Mouse (Mus musculus) stomach, postnatal 0 days (tissue): Measurements from ENCODE around the gene Cngb1. TPM values are rescaled to one million over a fixed set of nuclear protein-coding genes. Genes with fewer than 3 reads are reported as not detected.

Experiments
- ATAC-seq: fragments of 200-750 bp; cut with Nextera tagmentation; 2 replicates; pipeline ENCODE4 v1.8.0; 2017; ENCODE audit not compliant: low FRiP score, low TSS enrichment
- DNase-seq: peaks from one replicate; pipeline ENCODE4 v3.0.0-alpha.2; 2016; ENCODE audit warnings: low spot score
- H3K27ac ChIP-seq: fragments of 300-500 bp; sonication (generic); replicated peaks from 2 replicates; pipeline ENCODE4 v1.5.1; 2014; ENCODE audit warnings: mild to moderate bottlenecking, control low read depth
- H3K27me3 ChIP-seq: fragments of 300-500 bp; sonication (generic); 2 replicates; pipeline ENCODE4 v1.6.1; 2014; ENCODE audit warnings: low read length; ENCODE audit not compliant: control insufficient read depth, insufficient read depth
- H3K36me3 ChIP-seq: fragments of 300-500 bp; sonication (generic); 2 replicates; pipeline ENCODE4 v1.6.1; 2014; ENCODE audit warnings: low read length, mixed read lengths; ENCODE audit not compliant: control insufficient read depth, insufficient read depth
- H3K4me1 ChIP-seq: fragments of 300-500 bp; sonication (generic); replicated peaks from 2 replicates; pipeline ENCODE4 v1.6.1; 2014; ENCODE audit warnings: antibody characterized with exemption; ENCODE audit not compliant: control insufficient read depth, insufficient read depth
- H3K4me2 ChIP-seq: fragments of 300-500 bp; sonication (generic); replicated peaks from 2 replicates; pipeline ENCODE4 v1.6.1; 2014; ENCODE audit warnings: low read depth, mild to moderate bottlenecking, control low read depth, moderate library complexity
- H3K4me3 ChIP-seq: fragments of 300-500 bp; sonication (generic); 2 replicates; pipeline ENCODE4 v1.5.1; 2014; ENCODE audit warnings: low read depth, low read length, control low read depth
- H3K9ac ChIP-seq: fragments of 300-500 bp; sonication (generic); 2 replicates; pipeline ENCODE4 v1.6.1; 2014; ENCODE audit warnings: mild to moderate bottlenecking, low read length, control low read depth, mixed read lengths
- H3K9me3 ChIP-seq: fragments of 300-500 bp; sonication (generic); 2 replicates; pipeline ENCODE4 v1.6.1; 2016; ENCODE audit warnings: low read length; ENCODE audit not compliant: control insufficient read depth
- CTCF ChIP-seq: IDR thresholded peaks from 2 replicates; pipeline ENCODE4 v1.5.1; 2016; ENCODE audit warnings: antibody characterized with exemption, low read depth, mild to moderate bottlenecking, moderate library complexity
- EP300 ChIP-seq: optimal IDR thresholded peaks from 2 replicates; pipeline ENCODE3; 2016; ENCODE audit warnings: antibody characterized with exemption
- WGBS: fragments of 180-500 bp; shearing (Covaris S2); extraction: QIAGEN DNeasy Blood & Tissue Kit; methylation state at CpG from one replicate; pipeline ENCODE4 v1.1.7; 2014; 5-methylcytosine and 5-hydroxymethylcytosine counted together
- polyA plus RNA-seq: library from polyadenylated mRNA; unstranded; fragments of >200 nt; fragmentation: Nextera tagmentation; extraction: Ambion mirVana; gene quantifications from 2 replicates; pipeline ENCODE4 v1.2.1, GENCODE M21; 2015

Gene Cngb1
- polyA plus RNA-seq, 1 experiment from 2014 or later = 1.1 TPM

GRCm38 (mm10) chr8:95305526-95305925, 859 bp downstream of the Cngb1 start:
- no peak overlapping the region for H3K9ac ChIP-seq
- WGBS = 53% methylated on average over 4 of the region's 4 CpGs
- no peaks in the 10 kb centered on the region for H3K36me3 ChIP-seq
- ATAC-seq (no peak), DNase-seq (no peak)
- H3K4me1 ChIP-seq = no peaks in the 10 kb centered on the region
- H3K4me3 ChIP-seq = no peak overlapping the region
- H3K27ac ChIP-seq = no peak overlapping the region
- no peak for TF ChIP-seq CTCF
- TF ChIP-seq EP300 = no peak
- no peaks in the 10 kb centered on the region for H3K9me3 ChIP-seq
- no peak overlapping the region for H3K4me2 ChIP-seq
- H3K27me3 ChIP-seq = no peaks in the 10 kb centered on the region

GRCm38 (mm10) chr8:95302410-95302809, 4.0 kb downstream of the Cngb1 start:
- no peak overlapping the region for H3K4me2 ChIP-seq
- ATAC-seq (no peak), DNase-seq (peak; percentile 57)
- H3K27ac ChIP-seq = no peak overlapping the region
- no peaks in the 10 kb centered on the region for H3K4me1 ChIP-seq
- H3K9ac ChIP-seq = no peak overlapping the region
- H3K9me3 ChIP-seq = no peaks in the 10 kb centered on the region
- peak; percentile 85 for TF ChIP-seq CTCF
- no peak for TF ChIP-seq EP300
- no peaks in the 10 kb centered on the region for H3K36me3 ChIP-seq
- H3K27me3 ChIP-seq = no peaks in the 10 kb centered on the region
- 25% methylated on average over 5 of the region's 5 CpGs for WGBS
- H3K4me3 ChIP-seq = no peak overlapping the region

GRCm38 (mm10) chr8:95293891-95294290, 12.5 kb downstream of the Cngb1 start:
- peak overlapping the region; percentile 15; the same call in 1 of the 2 replicates for H3K4me3 ChIP-seq
- H3K4me2 ChIP-seq = peak overlapping the region; percentile 35
- no peaks in the 10 kb centered on the region for H3K36me3 ChIP-seq
- H3K27ac ChIP-seq = peak overlapping the region; percentile 49; the same call in 1 of the 2 replicates
- no peak for DNase-seq
- TF ChIP-seq EP300 (no peak), CTCF (no peak)
- H3K9me3 ChIP-seq = no peaks in the 10 kb centered on the region
- H3K9ac ChIP-seq = peak overlapping the region; percentile 41
- WGBS = 63% methylated on average over 7 of the region's 7 CpGs
- ATAC-seq = peak; percentile 31; the same call in 1 of the 2 replicates
- no peaks in the 10 kb centered on the region for H3K4me1 ChIP-seq
- no peaks in the 10 kb centered on the region for H3K27me3 ChIP-seq

- Histone ChIP-seq H3K27ac (no peak overlapping the region; the same call in 1 of the 2 replicates), H3K4me2 (peak overlapping the region; percentile 35), H3K9ac (peak overlapping the region; percentile 41; the same call in 1 of the 2 replicates), H3K9me3 (no peaks in the 10 kb centered on the region), H3K4me3 (peak overlapping the region; percentile 15), H3K4me1 (no peaks in the 10 kb centered on the region), H3K36me3 (no peaks in the 10 kb centered on the region), H3K27me3 (no peaks in the 10 kb centered on the region)
- peak; percentile 27; the same call in 1 of the 2 replicates for ATAC-seq
- TF ChIP-seq CTCF (no peak), EP300 (no peak)
- 61% methylated on average over 11 of the region's 11 CpGs for WGBS
- peak; percentile 57 for DNase-seq
These were observed 13.2 kb downstream of the Cngb1 start for GRCm38 (mm10) chr8:95293172-95293571.

- H3K4me3 ChIP-seq = no peak overlapping the region
- no peaks in the 10 kb centered on the region for H3K27me3 ChIP-seq
- TF ChIP-seq CTCF (no peak), EP300 (no peak)
- H3K9ac ChIP-seq = no peak overlapping the region
- no peaks in the 10 kb centered on the region for H3K4me1 ChIP-seq
- WGBS = 64% methylated on average over 6 of the region's 6 CpGs
- ATAC-seq = no peak
- no peak overlapping the region for H3K27ac ChIP-seq
- no peaks in the 10 kb centered on the region for H3K36me3 ChIP-seq
- no peaks in the 10 kb centered on the region for H3K9me3 ChIP-seq
- H3K4me2 ChIP-seq = no peak overlapping the region
- DNase-seq = no peak
These were observed 17.2 kb downstream of the Cngb1 start for GRCm38 (mm10) chr8:95289066-95289650.

- no peak for TF ChIP-seq EP300
- TF ChIP-seq CTCF = no peak
- 71% methylated on average over 5 of the region's 5 CpGs for WGBS
- H3K9me3 ChIP-seq = no peaks in the 10 kb centered on the region
- DNase-seq (no peak), ATAC-seq (peak; percentile 45)
- H3K4me1 ChIP-seq = no peaks in the 10 kb centered on the region
- H3K27me3 ChIP-seq = no peaks in the 10 kb centered on the region
- no peak overlapping the region for H3K9ac ChIP-seq
- H3K4me2 ChIP-seq = no peak overlapping the region
- H3K27ac ChIP-seq = no peak overlapping the region
- no peak overlapping the region for H3K4me3 ChIP-seq
- H3K36me3 ChIP-seq = no peaks in the 10 kb centered on the region
These were observed 24.9 kb downstream of the Cngb1 start for GRCm38 (mm10) chr8:95281493-95281892.
